Mouse (Mus musculus): ENCODE results near the gene Trrap. TPM values are rescaled to one million over a fixed set of nuclear protein-coding genes. Genes with fewer than 3 reads are reported as not detected.

Gene Trrap
- polyA plus RNA-seq, 1 experiment from 2014 or later, result 29.3 TPM

- Histone ChIP-seq H3K4me3 (ENCODE audit: inconsistent target) (no peak overlapping the region), H3K27ac (no peak overlapping the region), H3K79me2 (ENCODE audit: inconsistent target) (no peaks in the 10 kb centered on the region), H3K36me3 (ENCODE audit: inconsistent target) (peaks cover 99% of the 10 kb centered on the region)
- 93% methylated on average over 20 of the region's 20 CpGs for whole genome bisulfite sequencing (ENCODE audit: missing documents)
Measured at GRCm38 (mm10) chr5:144828365-144829102, 61.0 kb downstream of the Trrap start.

GRCm38 (mm10) chr5:144829631-144830030, 62.1 kb downstream of the Trrap start:
- Histone ChIP-seq H3K4me3 (ENCODE audit: inconsistent target) (no peak overlapping the region), H3K36me3 (ENCODE audit: inconsistent target) (peaks cover 97% of the 10 kb centered on the region), H3K79me2 (ENCODE audit: inconsistent target) (no peaks in the 10 kb centered on the region), H3K27ac (no peak overlapping the region)
- 83% methylated on average over 4 of the region's 4 CpGs for WGBS (ENCODE audit: missing documents)

- H3K36me3 ChIP-seq (ENCODE audit: inconsistent target), result peaks cover 97% of the 10 kb centered on the region
- WGBS (ENCODE audit: missing documents), result 74% methylated on average over 9 of the region's 9 CpGs
- no peak overlapping the region for H3K27ac ChIP-seq
- H3K79me2 ChIP-seq (ENCODE audit: inconsistent target), result no peaks in the 10 kb centered on the region
- no peak overlapping the region for H3K4me3 ChIP-seq (ENCODE audit: inconsistent target)
Measured at GRCm38 (mm10) chr5:144831840-144832469, 64.4 kb downstream of the Trrap start.

- H3K36me3 ChIP-seq (ENCODE audit: inconsistent target), result peaks cover 96% of the 10 kb centered on the region
- no peak overlapping the region for H3K27ac ChIP-seq
- 96% methylated on average over 3 of the region's 3 CpGs for WGBS (ENCODE audit: missing documents)
- no peak overlapping the region for H3K4me3 ChIP-seq (ENCODE audit: inconsistent target)
- no peaks in the 10 kb centered on the region for H3K79me2 ChIP-seq (ENCODE audit: inconsistent target)
Measured at GRCm38 (mm10) chr5:144836100-144836499, 68.6 kb downstream of the Trrap start.

GRCm38 (mm10) chr5:144845352-144845751, 77.8 kb downstream of the Trrap start:
- H3K27ac ChIP-seq, result no peak overlapping the region
- H3K36me3 ChIP-seq (ENCODE audit: inconsistent target), result peaks cover 100% of the 10 kb centered on the region
- no peak overlapping the region for H3K4me3 ChIP-seq (ENCODE audit: inconsistent target)
- no peaks in the 10 kb centered on the region for H3K79me2 ChIP-seq (ENCODE audit: inconsistent target)
- 95% methylated on average over 20 of the region's 20 CpGs for WGBS (ENCODE audit: missing documents)

- no peak overlapping the region for H3K27ac ChIP-seq
- WGBS (ENCODE audit: missing documents), result 91% methylated on average over 5 of the region's 5 CpGs
- no peak overlapping the region for H3K4me3 ChIP-seq (ENCODE audit: inconsistent target)
- H3K36me3 ChIP-seq (ENCODE audit: inconsistent target), result peaks cover 98% of the 10 kb centered on the region
- H3K79me2 ChIP-seq (ENCODE audit: inconsistent target), result no peaks in the 10 kb centered on the region
Measured at GRCm38 (mm10) chr5:144848735-144849134, 81.2 kb downstream of the Trrap start.

GRCm38 (mm10) chr5:144849932-144850331, 82.4 kb downstream of the Trrap start:
- Histone ChIP-seq H3K27ac (no peak overlapping the region), H3K79me2 (ENCODE audit: inconsistent target) (no peaks in the 10 kb centered on the region), H3K4me3 (ENCODE audit: inconsistent target) (no peak overlapping the region), H3K36me3 (ENCODE audit: inconsistent target) (peaks cover 97% of the 10 kb centered on the region)
- WGBS (ENCODE audit: missing documents), result 98% methylated on average over 10 of the region's 10 CpGs

- Histone ChIP-seq H3K4me3 (ENCODE audit: inconsistent target) (no peak overlapping the region), H3K27ac (no peak overlapping the region), H3K36me3 (ENCODE audit: inconsistent target) (peaks cover 89% of the 10 kb centered on the region), H3K79me2 (ENCODE audit: inconsistent target) (no peaks in the 10 kb centered on the region)
- 87% methylated on average over 3 of the region's 3 CpGs for WGBS (ENCODE audit: missing documents)
Measured at GRCm38 (mm10) chr5:144851820-144852219, 84.3 kb downstream of the Trrap start.

- Histone ChIP-seq H3K4me3 (ENCODE audit: inconsistent target) (no peak overlapping the region), H3K27ac (no peak overlapping the region), H3K36me3 (ENCODE audit: inconsistent target) (peaks cover 89% of the 10 kb centered on the region), H3K79me2 (ENCODE audit: inconsistent target) (no peaks in the 10 kb centered on the region)
- 94% methylated on average over 5 of the region's 5 CpGs for WGBS (ENCODE audit: missing documents)
Measured at GRCm38 (mm10) chr5:144853931-144854330, 86.4 kb downstream of the Trrap start.

GRCm38 (mm10) chr5:144855936-144856335, 88.4 kb downstream of the Trrap start:
- Histone ChIP-seq H3K4me3 (ENCODE audit: inconsistent target) (no peak overlapping the region), H3K79me2 (ENCODE audit: inconsistent target) (no peaks in the 10 kb centered on the region), H3K27ac (no peak overlapping the region), H3K36me3 (ENCODE audit: inconsistent target) (peaks cover 89% of the 10 kb centered on the region)
- WGBS (ENCODE audit: missing documents), result 94% methylated on average over 6 of the region's 6 CpGs

GRCm38 (mm10) chr5:144858527-144858926, 91.0 kb downstream of the Trrap start:
- Histone ChIP-seq H3K79me2 (ENCODE audit: inconsistent target) (no peaks in the 10 kb centered on the region), H3K4me3 (ENCODE audit: inconsistent target) (no peak overlapping the region), H3K36me3 (ENCODE audit: inconsistent target) (peaks cover 66% of the 10 kb centered on the region), H3K27ac (no peak overlapping the region)
- 93% methylated on average over 12 of the region's 15 CpGs for WGBS (ENCODE audit: missing documents)

- H3K36me3 ChIP-seq (ENCODE audit: inconsistent target), result peaks cover 59% of the 10 kb centered on the region
- H3K27ac ChIP-seq, result no peak overlapping the region
- WGBS (ENCODE audit: missing documents), result 94% methylated on average over 9 of the region's 9 CpGs
- no peaks in the 10 kb centered on the region for H3K79me2 ChIP-seq (ENCODE audit: inconsistent target)
- H3K4me3 ChIP-seq (ENCODE audit: inconsistent target), result no peak overlapping the region
Measured at GRCm38 (mm10) chr5:144859284-144859683, 91.8 kb downstream of the Trrap start.

GRCm38 (mm10) chr5:144860913-144861312, 93.4 kb downstream of the Trrap start:
- no peak overlapping the region for H3K27ac ChIP-seq
- H3K79me2 ChIP-seq (ENCODE audit: inconsistent target), result no peaks in the 10 kb centered on the region
- H3K36me3 ChIP-seq (ENCODE audit: inconsistent target), result peaks cover 51% of the 10 kb centered on the region
- WGBS (ENCODE audit: missing documents), result 97% methylated on average over 8 of the region's 8 CpGs
- no peak overlapping the region for H3K4me3 ChIP-seq (ENCODE audit: inconsistent target)

- no peak overlapping the region for H3K4me3 ChIP-seq (ENCODE audit: inconsistent target)
- no peaks in the 10 kb centered on the region for H3K36me3 ChIP-seq (ENCODE audit: inconsistent target)
- no peak overlapping the region for H3K27ac ChIP-seq
- WGBS (ENCODE audit: missing documents), result 75% methylated on average over 8 of the region's 8 CpGs
- H3K79me2 ChIP-seq (ENCODE audit: inconsistent target), result no peaks in the 10 kb centered on the region
Measured at GRCm38 (mm10) chr5:144866923-144867322, 99.4 kb downstream of the Trrap start.

- H3K27ac ChIP-seq, result no peak overlapping the region
- H3K79me2 ChIP-seq (ENCODE audit: inconsistent target), result no peaks in the 10 kb centered on the region
- H3K36me3 ChIP-seq (ENCODE audit: inconsistent target), result no peaks in the 10 kb centered on the region
- no peak overlapping the region for H3K4me3 ChIP-seq (ENCODE audit: inconsistent target)
- 93% methylated on average over 7 of the region's 7 CpGs for WGBS (ENCODE audit: missing documents)
Measured at GRCm38 (mm10) chr5:144869466-144869865, 101.9 kb downstream of the Trrap start.

Measured in macrophage (primary cell).